Mouse (Mus musculus) spleen, adult 2 months (tissue): ENCODE results near the gene Tspo2.

Experiments
- CTCF ChIP-seq: fragments of 200-500 bp; IDR thresholded peaks from 2 replicates; pipeline ENCODE4 v1.5.1; 2011; ENCODE audit warnings: mild to moderate bottlenecking, inconsistent platforms; ENCODE audit not compliant: insufficient read depth, insufficient read length, insufficient replicate concordance; ENCODE audit errors: extremely low read depth
- POLR2A ChIP-seq: fragments of 200-500 bp; IDR thresholded peaks from 2 replicates; pipeline ENCODE4 v1.6.1; 2011; ENCODE audit warnings: low read depth, low read length, inconsistent platforms

DNA sequence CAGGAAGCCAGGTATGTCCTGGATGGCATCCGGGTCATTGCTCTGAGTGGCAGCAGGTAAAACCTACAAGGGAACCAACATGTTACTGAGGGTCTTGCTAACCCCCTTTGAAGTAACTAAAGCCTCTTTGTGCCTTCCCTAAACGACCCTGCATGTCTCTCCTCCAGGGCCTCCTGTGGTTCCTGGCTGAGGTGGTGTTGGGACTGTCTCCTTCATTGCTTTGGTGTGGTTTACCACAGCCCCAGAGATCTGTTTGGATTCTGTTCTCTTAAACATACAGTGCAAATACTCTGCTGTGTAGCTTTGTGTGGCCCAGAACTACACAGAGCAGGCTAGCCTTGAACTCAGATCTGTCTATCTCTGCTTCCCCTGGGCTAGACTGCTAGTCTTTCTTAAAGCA, 31.8 kb downstream of the Tspo2 start:
- TF ChIP-seq CTCF (no peak), POLR2A (no peak)
